Mouse (Mus musculus) midbrain, postnatal 0 days (tissue): ENCODE data around the gene Lrp2. TPM values are rescaled to one million over a fixed set of nuclear protein-coding genes. Genes with fewer than 3 reads are reported as not detected.
A peak's percentile ranks its signal among the peaks of the same experiment; 100 is the strongest.

Experiments
- ATAC-seq: fragments of 200-750 bp; cut with Nextera tagmentation; 2 replicates; pipeline ENCODE4 v1.8.0; 2017; ENCODE audit warnings: moderate number of reproducible peaks, mild to moderate bottlenecking, moderate TSS enrichment, moderate library complexity; ENCODE audit not compliant: low FRiP score
- DNase-seq: peaks from one replicate; pipeline ENCODE4 v3.0.0-alpha.2; 2015; ENCODE audit warnings: low spot score
- H3K27ac ChIP-seq: fragments of 300-500 bp; sonication (generic); 2 replicates; pipeline ENCODE4 v1.5.1; 2014; ENCODE audit warnings: low read depth, mild to moderate bottlenecking, low read length, mixed read lengths
- H3K27me3 ChIP-seq: fragments of 300-500 bp; sonication (generic); 2 replicates; pipeline ENCODE4 v1.6.1; 2014; ENCODE audit warnings: low read length, control low read depth, mixed read lengths; ENCODE audit not compliant: insufficient read depth
- H3K36me3 ChIP-seq: fragments of 300-500 bp; sonication (generic); 2 replicates; pipeline ENCODE4 v1.6.1; 2014; ENCODE audit warnings: low read length, control low read depth, mixed read lengths; ENCODE audit not compliant: insufficient read depth
- H3K4me1 ChIP-seq: fragments of 300-500 bp; sonication (generic); 2 replicates; pipeline ENCODE4 v1.6.1; 2014; ENCODE audit warnings: mild to moderate bottlenecking, control low read depth, antibody characterized with exemption, low read length, mixed read lengths; ENCODE audit not compliant: insufficient read depth
- H3K4me2 ChIP-seq: fragments of 300-500 bp; sonication (generic); 2 replicates; pipeline ENCODE4 v1.6.1; 2014; ENCODE audit warnings: low read depth, mild to moderate bottlenecking, low read length, mixed read lengths; ENCODE audit not compliant: poor library complexity, severe bottlenecking
- H3K4me3 ChIP-seq: fragments of 300-500 bp; sonication (generic); 2 replicates; pipeline ENCODE4 v1.5.1; 2014; ENCODE audit warnings: low read depth, mild to moderate bottlenecking, low read length, moderate library complexity
- H3K9ac ChIP-seq: fragments of 300-500 bp; sonication (generic); replicated peaks from 2 replicates; pipeline ENCODE4 v1.6.1; 2014; ENCODE audit warnings: mild to moderate bottlenecking, low read length, moderate library complexity, mixed read lengths; ENCODE audit not compliant: poor library complexity, severe bottlenecking
- H3K9me3 ChIP-seq: fragments of 300-500 bp; sonication (generic); 2 replicates; pipeline ENCODE4 v1.6.1; 2016; ENCODE audit warnings: low read length, control low read depth
- CTCF ChIP-seq: IDR thresholded peaks from 2 replicates; pipeline ENCODE4 v1.5.1; 2016; ENCODE audit warnings: antibody characterized with exemption, mild to moderate bottlenecking
- WGBS: fragments of 180-500 bp; shearing (Covaris S2); extraction: QIAGEN DNeasy Blood & Tissue Kit; methylation state at CpG from one replicate; pipeline ENCODE4 v1.1.7; 2014; 5-methylcytosine and 5-hydroxymethylcytosine counted together
- polyA plus RNA-seq: library from polyadenylated mRNA; unstranded; fragments of >200 nt; fragmentation: Nextera tagmentation; extraction: Ambion mirVana; gene quantifications from 2 replicates; pipeline ENCODE4 v1.2.1, GENCODE M21; 2015
- total RNA-seq: library from RNA; depleted of rRNA; stranded (reverse); fragments of >200 nt; gene quantifications from 2 replicates; pipeline ENCODE4 v1.2.3, GENCODE M21; 2014; rRNA removed

Lrp2 gene
- total RNA-seq (2.3 and 2.9 TPM in 2 replicates), polyA plus RNA-seq (0.22 and 0.31 TPM in 2 replicates)

GRCm38 (mm10) chr2:69585886-69586398 lies at the start of gene Lrp2:
Gene Lrp2 (minus strand): TSS chr2:69586065.
- H3K4me3 ChIP-seq, result peak within 1 kb of the TSS; percentile 56
- DNase-seq (peak; percentile 60), ATAC-seq (peak; percentile 80)
- H3K36me3 ChIP-seq, result no peaks in the 10 kb centered on the region
- peaks cover 6% of the 10 kb centered on the region for H3K4me1 ChIP-seq
- TF ChIP-seq CTCF, result peak; percentile 33; the same call in 1 of the 2 replicates
- under 1% methylated on average over 39 of the region's 45 CpGs for WGBS
- H3K9ac ChIP-seq, result peak within 1 kb of the TSS; percentile 54
- H3K9me3 ChIP-seq, result no peaks in the 10 kb centered on the region
- H3K27ac ChIP-seq, result no peak within 1 kb of the TSS
- H3K27me3 ChIP-seq, result peaks cover 15% of the 10 kb centered on the region
- peak within 1 kb of the TSS; percentile 83 for H3K4me2 ChIP-seq

GRCm38 (mm10) chr2:69635064-69635701 lies 49.3 kb upstream of the Lrp2 start:
- H3K9me3 ChIP-seq, result no peaks in the 10 kb centered on the region
- ATAC-seq (0 out of 2 replicates have a peak, but pooled peaks have one; percentile 28), DNase-seq (peak; percentile 81)
- peak overlapping the region; percentile 25; the same call in 1 of the 2 replicates for H3K4me3 ChIP-seq
- H3K27ac ChIP-seq, result no peak overlapping the region
- H3K36me3 ChIP-seq, result no peaks in the 10 kb centered on the region
- H3K4me1 ChIP-seq, result no peaks in the 10 kb centered on the region
- H3K27me3 ChIP-seq, result no peaks in the 10 kb centered on the region
- 9% methylated on average over 11 of the region's 11 CpGs for WGBS
- no peak overlapping the region for H3K9ac ChIP-seq
- peak overlapping the region; percentile 41 for H3K4me2 ChIP-seq
- TF ChIP-seq CTCF, result peak; percentile 85

- Histone ChIP-seq H3K4me3 (no peak overlapping the region), H3K4me1 (no peaks in the 10 kb centered on the region), H3K9ac (no peak overlapping the region), H3K9me3 (no peaks in the 10 kb centered on the region), H3K36me3 (no peaks in the 10 kb centered on the region), H3K4me2 (no peak overlapping the region), H3K27ac (no peak overlapping the region), H3K27me3 (no peaks in the 10 kb centered on the region)
- peak; percentile 40; the same call in 1 of the 2 replicates for TF ChIP-seq CTCF
- WGBS, result 81% methylated on average over 2 of the region's 2 CpGs
- ATAC-seq, result no peak
- no peak for DNase-seq
These were observed 45.6 kb upstream of the Lrp2 start for GRCm38 (mm10) chr2:69631449-69631848.

- H3K9me3 ChIP-seq, result no peaks in the 10 kb centered on the region
- 95% methylated on average over 5 of the region's 5 CpGs for WGBS
- no peak for DNase-seq
- ATAC-seq, result no peak
- TF ChIP-seq CTCF, result no peak
- H3K9ac ChIP-seq, result no peak overlapping the region
- H3K36me3 ChIP-seq, result no peaks in the 10 kb centered on the region
- no peak overlapping the region for H3K4me2 ChIP-seq
- no peak overlapping the region for H3K4me3 ChIP-seq
- no peaks in the 10 kb centered on the region for H3K4me1 ChIP-seq
- H3K27ac ChIP-seq, result no peak overlapping the region
- no peaks in the 10 kb centered on the region for H3K27me3 ChIP-seq
These were observed 44.9 kb upstream of the Lrp2 start for GRCm38 (mm10) chr2:69630792-69631191.

- Histone ChIP-seq H3K4me2 (no peak overlapping the region), H3K27ac (no peak overlapping the region), H3K4me3 (no peak overlapping the region), H3K9me3 (no peaks in the 10 kb centered on the region), H3K4me1 (no peaks in the 10 kb centered on the region), H3K36me3 (no peaks in the 10 kb centered on the region), H3K27me3 (no peaks in the 10 kb centered on the region), H3K9ac (no peak overlapping the region)
- DNase-seq (no peak), ATAC-seq (no peak)
- TF ChIP-seq CTCF, result no peak
- WGBS, result 95% methylated on average over 6 of the region's 6 CpGs
These were observed 44.0 kb upstream of the Lrp2 start for GRCm38 (mm10) chr2:69629914-69630313.

GRCm38 (mm10) chr2:69629215-69629614 lies 43.4 kb upstream of the Lrp2 start:
- Histone ChIP-seq H3K36me3 (no peaks in the 10 kb centered on the region), H3K4me3 (no peak overlapping the region), H3K27me3 (no peaks in the 10 kb centered on the region), H3K9ac (no peak overlapping the region), H3K4me2 (no peak overlapping the region), H3K4me1 (no peaks in the 10 kb centered on the region), H3K9me3 (no peaks in the 10 kb centered on the region), H3K27ac (no peak overlapping the region)
- DNase-seq, result no peak
- no peak for TF ChIP-seq CTCF
- ATAC-seq, result no peak
- 82% methylated on average over 17 of the region's 17 CpGs for WGBS
